Mouse (Mus musculus) heart, postnatal 10 days (tissue): ENCODE measurements around the gene Gm5127. TPM values are rescaled to one million over a fixed set of nuclear protein-coding genes. Genes with fewer than 3 reads are reported as not detected.

Experiments
- microRNA-seq, 2 experiments: library from miRNA; unstranded; fragments of <30 nt; microRNA quantifications; one replicate each; pipeline ENCODE4 v1.2.0; 2022
- total RNA-seq, 2 experiments: library from RNA; stranded (reverse); gene quantifications; 2 replicates each; pipeline ENCODE4 v1.2.3; 2021

Gm5127 gene
- total RNA-seq, 2 experiments from 2014 or later: not detected

Small RNAs within 50 kb of the gene (microRNA-seq; reads per million reads assigned to microRNA genes)
- 0 reads per million in 2 experiments for gene Gm22102

Other genes with a start within 250 kb of the Gm5127 start
- gene Fndc3c1, start 97.8 kb upstream of the Gm5127 start, total RNA-seq: under 1 TPM in 1 of 2 experiments, not detected in 1; 0.20 TPM
- gene Cysltr1, start 20.5 kb downstream of the Gm5127 start, total RNA-seq: 1 to 10 TPM; 1.7 to 2.8 TPM